Mouse (Mus musculus) ovary, postnatal 10 days (tissue): ENCODE results near the gene Cox11.

Source experiments
- DNase-seq: peaks from one replicate; pipeline ENCODE4 v3.0.0; 2022; ENCODE audit warnings: low spot score

Gene Cox11

DNA sequence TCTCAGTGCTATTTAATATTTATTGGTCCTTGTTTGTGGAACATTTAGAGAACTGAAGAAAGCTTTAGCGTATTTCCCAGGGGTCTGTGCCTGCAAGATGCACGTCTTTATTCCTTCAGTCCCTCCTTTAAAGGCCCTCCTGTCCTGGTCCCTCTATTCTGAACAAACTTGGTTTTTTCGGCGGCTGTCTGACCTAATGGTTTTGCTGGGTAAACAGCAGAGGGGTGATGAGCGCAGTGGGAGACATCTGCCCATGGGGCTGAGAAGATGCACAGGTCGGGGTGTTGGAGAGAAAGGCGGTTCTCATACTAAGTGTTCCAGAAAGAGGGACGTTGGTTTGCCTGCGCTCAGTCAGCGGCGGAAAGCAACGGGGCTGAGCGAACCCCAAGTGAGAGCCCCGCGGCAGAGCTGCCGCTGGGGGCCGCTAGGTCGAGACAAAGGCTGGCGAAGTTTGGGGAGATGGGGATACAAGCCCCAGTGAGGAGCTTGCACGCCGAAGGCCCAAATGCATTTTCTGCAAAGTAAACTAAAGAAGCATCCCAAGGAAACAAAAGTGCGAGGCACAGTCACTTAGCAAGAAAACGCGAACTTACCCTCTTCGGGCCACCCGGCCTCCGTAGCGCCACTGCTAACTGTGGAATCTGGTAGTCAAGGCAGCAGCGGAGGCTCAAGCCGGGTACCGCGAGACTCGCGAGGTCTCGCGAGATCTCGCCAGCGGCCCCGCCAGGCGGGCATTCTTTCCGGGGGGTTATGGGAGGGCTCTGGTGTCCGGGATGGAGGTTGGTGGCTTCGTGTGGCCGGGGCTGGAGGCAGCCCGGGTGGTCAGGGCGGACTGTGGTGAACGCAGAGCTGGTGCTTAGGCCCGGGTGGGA is at the start of gene Cox11, which contains the start of gene Stxbp4:
Gene Cox11, plus strand, starts transcription at position 734 of the 872 bp plus-strand sequence.
Gene Stxbp4, minus strand, starts transcription at position 645 of the 872 bp plus-strand sequence.
- DNase-seq = peak; percentile 83

- DNase-seq = no peak
Observed at GRCm38 (mm10) chr11:90590996-90591395, 47.0 kb upstream of the Cox11 start.

DNA sequence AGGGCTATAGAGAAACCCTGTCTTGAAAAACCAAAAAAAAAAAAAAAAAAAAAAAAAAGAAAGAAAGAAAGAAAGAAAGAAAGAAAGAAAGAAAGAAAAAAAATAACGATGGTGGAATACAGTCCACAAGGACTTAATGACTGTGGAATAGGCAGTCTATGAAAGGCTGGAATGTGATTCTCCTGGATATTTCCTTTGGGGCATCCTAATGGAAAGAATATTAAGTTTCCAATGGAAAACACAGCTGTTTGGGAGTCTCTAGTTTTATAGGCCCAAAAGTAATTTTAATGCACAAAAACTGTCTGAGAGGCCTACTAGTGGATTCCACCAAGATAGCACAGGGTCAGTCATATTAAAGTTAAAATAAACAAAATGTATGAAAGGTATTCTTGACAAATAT is 42.1 kb upstream of the Cox11 start:
- no peak for DNase-seq

DNA sequence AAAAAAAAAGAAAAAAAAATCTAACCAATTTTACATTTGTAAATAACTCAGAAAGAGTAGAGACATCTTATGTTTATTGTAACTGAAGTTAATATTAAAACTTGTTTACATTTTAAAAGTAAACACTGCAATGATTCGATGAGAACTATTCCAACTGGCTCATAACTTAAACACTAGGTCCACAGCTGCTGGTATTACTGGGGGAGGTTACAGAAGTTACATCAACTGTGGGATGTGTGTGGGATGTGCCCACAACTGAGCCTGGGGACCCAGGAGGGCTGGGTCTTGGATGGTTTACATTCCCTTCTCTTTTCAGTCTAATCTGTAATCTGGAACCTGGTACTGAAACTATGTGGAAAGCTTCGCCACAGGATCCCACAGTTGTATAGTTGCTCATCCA is 34.9 kb upstream of the Cox11 start:
- no peak for DNase-seq

DNA sequence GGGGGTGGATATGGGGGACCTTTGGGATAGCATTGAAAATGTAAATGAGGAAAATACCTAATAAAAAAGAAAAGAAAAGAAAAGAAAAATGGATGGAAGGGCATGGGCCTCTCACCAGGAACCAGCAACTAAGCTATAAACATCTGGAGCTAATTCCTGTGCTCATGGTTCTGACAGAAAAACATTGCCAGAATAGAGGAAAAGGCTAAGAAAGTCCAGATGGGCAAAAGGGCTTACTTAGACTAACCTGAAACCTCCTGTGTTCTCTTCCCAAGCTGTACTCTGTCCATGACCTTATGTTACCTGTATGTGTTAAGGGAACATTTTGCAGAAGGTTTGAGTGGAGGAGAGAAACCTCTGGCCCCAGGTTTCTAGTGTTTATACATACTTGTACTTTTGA is 25.9 kb upstream of the Cox11 start:
- DNase-seq = no peak

DNA sequence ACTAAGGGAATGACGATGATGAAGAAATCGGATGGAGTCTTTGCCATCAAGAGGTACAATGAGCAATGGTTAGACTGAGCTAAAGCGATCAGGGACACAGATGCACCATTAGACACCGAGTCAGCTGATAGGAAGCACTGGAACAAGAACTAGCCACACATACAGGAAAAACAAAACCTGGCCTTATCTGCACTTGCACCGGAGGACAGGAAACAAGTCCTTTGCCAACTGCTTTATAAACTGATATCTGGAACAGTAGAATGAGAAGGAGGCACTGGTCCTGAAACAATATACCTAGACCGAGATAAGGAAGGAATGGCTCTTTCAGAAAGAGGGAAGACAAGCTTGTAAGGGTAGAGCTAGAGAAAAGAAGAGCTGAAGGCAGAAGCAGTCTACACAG is 23.2 kb upstream of the Cox11 start:
- no peak for DNase-seq

- no peak for DNase-seq
Observed at GRCm38 (mm10) chr11:90616431-90616830, 21.5 kb upstream of the Cox11 start.

- no peak for DNase-seq
Observed at GRCm38 (mm10) chr11:90622044-90622443, 15.9 kb upstream of the Cox11 start.

GRCm38 (mm10) chr11:90622500-90622899 is 15.5 kb upstream of the Cox11 start:
- no peak for DNase-seq

DNA sequence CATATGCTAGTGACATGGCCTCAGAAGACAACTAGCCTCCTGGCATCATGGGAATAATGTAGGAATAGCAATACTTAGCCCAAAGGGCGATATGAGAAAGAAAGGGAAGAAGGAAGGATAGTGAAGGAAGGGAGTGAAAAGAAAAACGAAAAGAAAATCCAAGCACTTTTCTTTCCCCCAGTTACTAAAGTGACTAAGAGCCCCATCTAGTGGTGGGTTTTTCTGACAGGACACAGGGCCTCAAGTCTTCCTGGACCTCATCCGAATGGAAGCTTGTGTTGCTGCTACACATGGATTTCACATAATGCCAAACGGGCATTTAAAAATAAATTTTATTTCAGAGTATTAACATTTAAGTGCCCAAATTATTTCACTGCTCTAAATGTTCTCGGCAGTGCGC is 14.5 kb upstream of the Cox11 start:
- no peak for DNase-seq

- DNase-seq = no peak
Observed at GRCm38 (mm10) chr11:90625174-90625573, 12.8 kb upstream of the Cox11 start.

GRCm38 (mm10) chr11:90627751-90628150 is 10.2 kb upstream of the Cox11 start:
- no peak for DNase-seq

- no peak for DNase-seq
Observed at GRCm38 (mm10) chr11:90632480-90632879, 5.5 kb upstream of the Cox11 start.

DNA sequence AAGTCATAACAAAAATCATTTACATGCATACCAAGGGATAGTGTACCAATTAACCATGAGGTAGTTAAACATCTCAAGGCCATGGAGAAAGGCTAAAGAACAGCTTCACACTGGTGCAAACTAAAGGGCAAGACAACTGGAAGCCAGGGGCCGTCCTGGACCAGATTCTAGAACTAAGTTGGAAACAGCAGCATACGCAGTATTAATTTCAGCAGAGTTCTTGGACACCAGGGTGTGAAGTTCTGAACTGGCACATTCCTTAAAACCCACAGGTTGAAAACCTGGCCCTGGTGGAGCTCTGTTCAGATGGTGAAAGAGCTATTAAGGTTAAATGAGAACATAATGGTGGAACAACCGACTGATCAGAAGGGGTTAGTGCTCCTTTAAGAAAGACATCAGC is 3.3 kb upstream of the Cox11 start:
- no peak for DNase-seq

DNA sequence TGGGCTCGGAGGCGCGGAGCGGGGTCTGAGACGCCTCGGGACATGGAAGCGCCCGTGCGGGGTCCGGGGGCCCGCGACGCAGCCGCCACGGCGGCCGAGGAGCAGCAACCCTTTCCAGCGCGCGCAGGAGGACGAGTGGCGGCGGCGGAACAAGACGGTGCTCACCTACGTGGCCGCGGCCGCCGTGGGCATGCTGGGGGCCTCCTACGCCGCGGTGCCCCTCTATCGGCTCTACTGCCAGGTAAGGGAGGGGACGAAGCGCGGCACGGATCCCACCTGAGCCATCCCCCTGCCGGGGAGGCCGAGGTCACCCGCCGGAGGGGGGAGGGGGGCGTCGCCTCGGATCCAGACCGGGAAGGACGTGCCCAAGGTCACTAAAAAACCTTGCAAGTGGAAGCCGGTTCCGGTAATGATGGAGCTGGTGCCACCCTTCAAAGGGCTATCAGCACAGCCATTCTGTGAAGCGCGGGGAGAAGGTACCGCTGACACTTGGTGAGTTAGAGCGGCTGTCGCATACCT is 398 bp downstream of the Cox11 start:
- no peak for DNase-seq

GRCm38 (mm10) chr11:90649777-90650176 is 11.8 kb downstream of the Cox11 start:
- DNase-seq = no peak

DNA sequence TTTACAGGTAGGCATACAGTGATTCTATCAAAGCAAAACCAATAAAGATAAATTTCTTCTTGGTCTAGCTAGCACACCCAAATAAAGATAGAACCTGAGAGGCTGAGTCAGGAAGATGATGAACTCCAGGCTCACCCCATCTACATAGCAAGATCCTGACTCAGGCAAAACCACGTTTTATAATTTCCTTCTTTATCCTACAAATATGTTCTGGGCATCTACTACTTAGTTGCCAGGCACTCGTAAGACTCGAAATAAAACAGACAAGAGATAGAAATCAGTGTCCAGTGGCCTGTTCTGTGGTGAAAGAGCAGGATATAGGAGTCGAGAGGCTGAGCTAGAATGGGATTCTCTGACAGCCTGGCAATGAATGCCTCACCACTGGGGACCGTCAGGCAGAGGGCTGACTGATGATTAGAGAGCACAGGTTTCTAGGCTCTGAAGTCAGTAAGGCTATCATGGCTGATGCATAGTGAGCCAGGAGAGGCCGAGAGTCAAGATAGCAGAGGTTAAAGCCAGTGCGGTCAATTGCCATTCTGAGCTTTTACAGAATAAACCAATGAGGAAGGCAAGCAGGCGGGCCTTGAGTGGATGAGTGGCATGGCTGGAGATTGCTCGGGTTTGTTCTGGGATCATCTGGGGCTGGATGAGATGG is 12.4 kb downstream of the Cox11 start:
- DNase-seq = no peak

DNA sequence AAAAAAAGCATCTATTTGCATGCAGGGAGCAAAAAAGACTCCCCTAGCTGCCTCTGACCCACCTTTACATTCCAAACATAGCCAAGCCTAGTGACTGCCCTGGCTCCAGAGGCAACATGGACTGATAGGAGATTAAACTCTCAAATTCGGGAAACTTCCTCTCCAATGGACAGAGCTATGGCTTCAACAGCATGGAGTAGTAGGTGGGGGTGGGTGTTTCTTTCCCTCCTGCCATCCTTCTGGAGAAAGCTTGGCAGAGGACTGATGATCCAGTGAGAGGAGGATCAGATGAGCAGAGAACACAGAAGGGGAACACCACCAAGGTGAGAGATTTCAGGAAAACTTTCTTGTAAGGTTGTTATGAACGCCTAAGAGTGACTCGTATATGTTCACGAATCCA is 14.6 kb downstream of the Cox11 start:
- no peak for DNase-seq

- DNase-seq = no peak
Observed at GRCm38 (mm10) chr11:90657527-90657926, 19.6 kb downstream of the Cox11 start.

DNA sequence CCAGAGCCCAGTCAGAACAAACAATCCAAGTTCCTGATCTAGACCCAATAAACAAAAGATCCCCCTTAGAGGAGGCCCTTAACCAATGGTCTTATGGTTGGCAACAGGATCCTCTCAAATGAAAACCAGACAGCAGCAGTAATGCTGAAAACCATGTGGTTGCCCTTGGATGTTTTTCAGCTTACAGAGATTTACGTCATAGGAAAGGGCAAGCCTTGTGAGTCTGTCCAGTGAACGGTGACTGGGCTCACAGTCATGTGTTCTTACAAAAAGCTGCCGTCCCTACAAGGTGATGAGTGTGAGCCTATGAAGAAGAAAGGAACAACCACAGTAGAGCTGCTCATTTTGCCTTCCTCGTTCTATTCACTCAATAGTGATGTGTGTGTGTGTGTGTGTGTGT is 22.7 kb downstream of the Cox11 start:
- DNase-seq = no peak

- no peak for DNase-seq
Observed at GRCm38 (mm10) chr11:90663052-90663451, 25.1 kb downstream of the Cox11 start.

DNA sequence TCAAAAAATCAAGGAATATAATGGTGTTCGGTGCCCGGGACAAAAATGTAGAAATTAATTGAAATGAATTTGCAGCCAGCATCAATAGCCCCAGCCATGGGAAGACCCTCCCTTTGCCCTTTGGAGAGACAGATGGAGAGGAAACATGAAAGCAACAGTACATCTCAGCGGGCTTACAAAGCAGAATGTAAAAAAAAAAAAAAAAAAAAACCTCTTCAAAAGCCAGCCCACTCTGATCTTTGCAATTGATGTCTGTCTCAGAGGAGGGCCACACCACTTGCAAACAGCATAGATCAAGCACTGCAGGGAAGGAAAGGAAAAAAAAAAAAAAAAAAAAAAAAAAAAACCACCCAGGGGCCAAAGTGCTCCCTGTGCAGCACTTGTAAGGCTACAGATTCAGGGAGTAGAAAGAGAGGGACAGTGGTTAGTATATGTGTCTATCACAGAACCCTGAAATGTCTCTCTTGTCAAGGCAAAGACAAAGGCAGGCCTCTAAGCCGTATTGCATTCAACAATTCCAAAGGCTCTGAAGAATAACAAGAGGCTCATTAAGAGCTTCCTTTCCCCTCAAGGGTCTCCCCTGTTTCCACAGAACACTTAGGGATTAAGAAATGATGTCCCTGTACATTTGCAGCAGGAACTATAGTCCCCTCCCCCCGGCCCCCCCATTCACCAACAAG is 25.8 kb downstream of the Cox11 start:
- DNase-seq = no peak
